Mouse (Mus musculus) forebrain, embryonic 10.5 days (tissue): Measurements from ENCODE around the gene Ap3d1. TPM values are rescaled to one million over a fixed set of nuclear protein-coding genes. Genes with fewer than 3 reads are reported as not detected.

Experiments
- DNase-seq: peaks from one replicate; pipeline ENCODE4 v3.0.0-alpha.2; 2017; ENCODE audit warnings: low spot score; ENCODE audit errors: extremely low spot score
- H3K27ac ChIP-seq: fragments of 300-500 bp; sonication (generic); 2 replicates; pipeline ENCODE4 v1.5.1; 2016; ENCODE audit warnings: mild to moderate bottlenecking
- H3K27me3 ChIP-seq: fragments of 300-500 bp; sonication (generic); 2 replicates; pipeline ENCODE4 v1.6.1; 2016; ENCODE audit warnings: mild to moderate bottlenecking; ENCODE audit not compliant: poor library complexity, severe bottlenecking
- H3K36me3 ChIP-seq: fragments of 300-500 bp; sonication (generic); replicated peaks from 2 replicates; pipeline ENCODE4 v1.6.1; 2016; ENCODE audit warnings: mild to moderate bottlenecking, moderate library complexity
- H3K4me1 ChIP-seq: fragments of 300-500 bp; sonication (generic); 2 replicates; pipeline ENCODE4 v1.6.1; 2016
- H3K4me3 ChIP-seq: fragments of 300-500 bp; sonication (generic); 2 replicates; pipeline ENCODE4 v1.5.1; 2016; ENCODE audit warnings: mild to moderate bottlenecking, moderate library complexity
- H3K9me3 ChIP-seq: fragments of 300-500 bp; sonication (generic); 2 replicates; pipeline ENCODE4 v1.6.1; 2016; ENCODE audit warnings: mild to moderate bottlenecking, moderate library complexity
- WGBS: fragments of 180-500 bp; shearing (Covaris S2); methylation state at CpG from one replicate; pipeline ENCODE4 v1.1.7; 2016; 5-methylcytosine and 5-hydroxymethylcytosine counted together
- polyA plus RNA-seq: library from polyadenylated mRNA; unstranded; fragments of >200 nt; fragmentation: Nextera tagmentation; extraction: Ambion mirVana; gene quantifications from 2 replicates; pipeline ENCODE4 v1.2.1, GENCODE M21; 2016

The Ap3d1 gene
- polyA plus RNA-seq, 1 experiment from 2014 or later = 58.7 TPM

GRCm38 (mm10) chr10:80755291-80756015 is 13.4 kb upstream of the Ap3d1 start:
- peak overlapping the region; percentile 97 for H3K27ac ChIP-seq
- H3K4me1 ChIP-seq = peaks cover 60% of the 10 kb centered on the region
- H3K4me3 ChIP-seq = peak overlapping the region; percentile 95
- H3K36me3 ChIP-seq = no peaks in the 10 kb centered on the region
- no peaks in the 10 kb centered on the region for H3K9me3 ChIP-seq
- peak; percentile 20 for DNase-seq
- WGBS = under 1% methylated on average over 74 of the region's 75 CpGs
- H3K27me3 ChIP-seq = no peaks in the 10 kb centered on the region

- under 1% methylated on average over 54 of the region's 57 CpGs for WGBS
- Histone ChIP-seq H3K36me3 (no peaks in the 10 kb centered on the region), H3K9me3 (no peaks in the 10 kb centered on the region), H3K27ac (peak within 1 kb of the TSS; percentile 97), H3K4me3 (peak within 1 kb of the TSS; percentile 95), H3K4me1 (peaks cover 57% of the 10 kb centered on the region), H3K27me3 (no peaks in the 10 kb centered on the region)
- DNase-seq = peak; percentile 96
These were observed 12.7 kb upstream of the Ap3d1 start, which contains the start of gene Dot1l for GRCm38 (mm10) chr10:80754594-80755290. Gene Dot1l (plus strand): TSS chr10:80755206.

- Histone ChIP-seq H3K36me3 (no peaks in the 10 kb centered on the region), H3K4me3 (peak overlapping the region; percentile 44), H3K4me1 (peaks cover 40% of the 10 kb centered on the region), H3K27me3 (no peaks in the 10 kb centered on the region), H3K9me3 (no peaks in the 10 kb centered on the region), H3K27ac (0 out of 2 replicates have a peak overlapping the region, but pooled peaks have one; percentile 40)
- DNase-seq = peak; percentile 88
- 6% methylated on average over 6 of the region's 6 CpGs for WGBS
These were observed 10.1 kb upstream of the Ap3d1 start for GRCm38 (mm10) chr10:80752079-80752625.

GRCm38 (mm10) chr10:80751188-80751832 is 9.2 kb upstream of the Ap3d1 start:
- WGBS = 15% methylated on average over 16 of the region's 16 CpGs
- 0 out of 2 replicates have a peak overlapping the region, but pooled peaks have one; percentile 40 for H3K27ac ChIP-seq
- H3K36me3 ChIP-seq = no peaks in the 10 kb centered on the region
- DNase-seq = no peak
- H3K4me3 ChIP-seq = peak overlapping the region; percentile 44
- peaks cover 31% of the 10 kb centered on the region for H3K4me1 ChIP-seq
- H3K27me3 ChIP-seq = no peaks in the 10 kb centered on the region
- H3K9me3 ChIP-seq = no peaks in the 10 kb centered on the region

- peak; percentile 46 for DNase-seq
- 11% methylated on average over 6 of the region's 6 CpGs for WGBS
- H3K9me3 ChIP-seq = no peaks in the 10 kb centered on the region
- no peaks in the 10 kb centered on the region for H3K36me3 ChIP-seq
- no peak overlapping the region for H3K27ac ChIP-seq
- no peak overlapping the region for H3K4me3 ChIP-seq
- H3K4me1 ChIP-seq = peaks cover 24% of the 10 kb centered on the region
- H3K27me3 ChIP-seq = no peaks in the 10 kb centered on the region
These were observed 6.5 kb upstream of the Ap3d1 start for GRCm38 (mm10) chr10:80748609-80749008.

- H3K27me3 ChIP-seq = no peaks in the 10 kb centered on the region
- no peak overlapping the region for H3K27ac ChIP-seq
- 24% methylated on average over 3 of the region's 3 CpGs for WGBS
These were observed 5.3 kb upstream of the Ap3d1 start for GRCm38 (mm10) chr10:80747410-80747809.

GRCm38 (mm10) chr10:80744262-80744661 is 2.2 kb upstream of the Ap3d1 start:
- DNase-seq = no peak
- Histone ChIP-seq H3K4me1 (peaks cover 35% of the 10 kb centered on the region), H3K27ac (no peak overlapping the region), H3K4me3 (no peak overlapping the region), H3K9me3 (no peaks in the 10 kb centered on the region), H3K27me3 (no peaks in the 10 kb centered on the region), H3K36me3 (peaks cover 10% of the 10 kb centered on the region)
- 43% methylated on average over 5 of the region's 5 CpGs for WGBS

More at GRCm38 (mm10) chr10:80747410-80747809, 5.3 kb upstream of the Ap3d1 start:
- Histone ChIP-seq H3K4me3 (no peak overlapping the region), H3K4me1 (peaks cover 26% of the 10 kb centered on the region), H3K9me3 (no peaks in the 10 kb centered on the region), H3K36me3 (no peaks in the 10 kb centered on the region)
- peak; percentile 77 for DNase-seq

GRCm38 (mm10) chr10:80741634-80742179 is 357 bp downstream of the Ap3d1 start:
- peaks cover 30% of the 10 kb centered on the region for H3K36me3 ChIP-seq
- no peak for DNase-seq
- H3K9me3 ChIP-seq = no peaks in the 10 kb centered on the region
- WGBS = under 1% methylated on average over 46 of the region's 46 CpGs
- peak overlapping the region; percentile 95 for H3K27ac ChIP-seq
- no peaks in the 10 kb centered on the region for H3K27me3 ChIP-seq
- H3K4me1 ChIP-seq = peaks cover 30% of the 10 kb centered on the region
- H3K4me3 ChIP-seq = peak overlapping the region; percentile 77

- Histone ChIP-seq H3K27ac (peak overlapping the region; percentile 95), H3K9me3 (no peaks in the 10 kb centered on the region), H3K27me3 (no peaks in the 10 kb centered on the region), H3K4me3 (peak overlapping the region; percentile 77), H3K36me3 (peaks cover 34% of the 10 kb centered on the region), H3K4me1 (peaks cover 30% of the 10 kb centered on the region)
- 40% methylated on average over 5 of the region's 5 CpGs for WGBS
- no peak for DNase-seq
These were observed 918 bp downstream of the Ap3d1 start for GRCm38 (mm10) chr10:80741146-80741545.

GRCm38 (mm10) chr10:80738657-80739056 is 3.4 kb downstream of the Ap3d1 start:
- H3K27ac ChIP-seq = no peak overlapping the region
- WGBS = 79% methylated on average over 1 of the region's 1 CpGs
- H3K27me3 ChIP-seq = no peaks in the 10 kb centered on the region
- H3K9me3 ChIP-seq = no peaks in the 10 kb centered on the region
- peaks cover 30% of the 10 kb centered on the region for H3K4me1 ChIP-seq
- peaks cover 54% of the 10 kb centered on the region for H3K36me3 ChIP-seq
- no peak overlapping the region for H3K4me3 ChIP-seq
- DNase-seq = no peak

GRCm38 (mm10) chr10:80736731-80737130 is 5.3 kb downstream of the Ap3d1 start:
- Histone ChIP-seq H3K4me3 (no peak overlapping the region), H3K27ac (no peak overlapping the region), H3K36me3 (peaks cover 73% of the 10 kb centered on the region), H3K9me3 (no peaks in the 10 kb centered on the region), H3K4me1 (peaks cover 23% of the 10 kb centered on the region), H3K27me3 (no peaks in the 10 kb centered on the region)
- no peak for DNase-seq
- WGBS = 85% methylated on average over 5 of the region's 5 CpGs

- Histone ChIP-seq H3K4me1 (0 out of 2 replicates have a peak, but pooled peaks cover 3% of the 10 kb centered on the region), H3K4me3 (no peak overlapping the region), H3K27me3 (no peaks in the 10 kb centered on the region), H3K9me3 (no peaks in the 10 kb centered on the region), H3K27ac (no peak overlapping the region), H3K36me3 (peaks cover 94% of the 10 kb centered on the region)
- 91% methylated on average over 6 of the region's 6 CpGs for WGBS
- DNase-seq = no peak
These were observed 9.4 kb downstream of the Ap3d1 start for GRCm38 (mm10) chr10:80732611-80733101.
